Mouse (Mus musculus): ENCODE measurements around the gene Gmppa. TPM values are rescaled to one million over a fixed set of nuclear protein-coding genes. Genes with fewer than 3 reads are reported as not detected.
A peak's percentile ranks its signal among the peaks of the same experiment; 100 is the strongest.

Gmppa gene
- 103 and 104 TPM in 2 replicates for polyA plus RNA-seq (2015; fragmentation: Nextera tagmentation; extraction: Ambion mirVana)

DNA sequence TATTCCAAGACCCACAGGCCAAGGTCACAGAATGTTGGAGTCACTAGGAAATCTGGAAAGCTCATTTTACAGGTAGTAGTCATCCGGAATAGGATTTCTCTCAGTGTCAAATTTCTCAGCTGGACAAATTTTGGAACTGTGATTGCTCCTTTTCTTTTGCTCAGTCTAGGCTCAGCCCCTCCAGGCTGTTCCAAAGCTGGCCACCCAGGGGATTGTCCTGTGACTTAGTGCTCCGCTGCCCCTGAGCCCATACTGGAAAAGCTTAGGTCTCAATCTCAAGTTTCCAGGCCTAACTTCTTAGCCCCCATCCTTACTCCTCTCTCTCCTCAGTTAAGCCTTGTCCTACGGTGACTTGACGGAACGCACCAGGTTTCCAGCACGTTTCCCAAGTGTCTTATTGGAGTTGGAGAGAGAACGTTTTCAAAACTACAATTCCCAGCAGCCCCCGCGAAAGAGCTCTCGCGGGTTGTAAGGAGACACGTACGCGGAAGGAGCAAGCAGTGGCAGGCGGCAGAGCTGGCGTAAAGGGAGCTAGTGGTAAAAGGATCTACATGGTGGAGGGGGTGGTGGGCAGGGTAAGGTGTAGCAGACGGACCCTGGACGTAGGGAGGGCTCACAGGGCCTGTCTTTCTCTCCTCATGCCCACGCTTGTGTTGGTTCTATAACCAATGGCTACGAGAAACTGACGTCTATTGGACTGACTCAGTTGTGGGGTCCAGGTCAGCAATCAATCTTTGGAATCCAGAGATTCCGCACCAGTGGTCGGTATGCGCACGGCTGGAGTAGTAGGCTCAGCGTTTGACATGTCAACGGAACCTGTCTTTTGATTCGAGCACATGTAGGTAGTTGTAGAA is at the start of gene Gmppa:
Gene Gmppa (plus strand): TSS at position 456 of the 854 bp plus-strand sequence.
- Histone ChIP-seq H3K9ac (peak within 1 kb of the TSS; percentile 49), H3K4me2 (replicated peaks) (peak within 1 kb of the TSS; percentile 70), H3K36me3 (peaks cover 7% of the 10 kb centered on the region; the same call in 1 of the 2 replicates), H3K4me3 (replicated peaks) (peak within 1 kb of the TSS; percentile 67), H3K9me3 (replicated peaks) (no peaks in the 10 kb centered on the region), H3K4me1 (peaks cover 17% of the 10 kb centered on the region), H3K27ac (replicated peaks) (peak within 1 kb of the TSS; percentile 71), H3K27me3 (no peaks in the 10 kb centered on the region)
- peak; percentile 78 for ATAC-seq (ENCODE audit: insufficient number of reproducible peaks, low FRiP score, low TSS enrichment, low read depth)
- WGBS: 4% methylated on average over 28 of the region's 28 CpGs

- H3K27ac ChIP-seq (replicated peaks): no peak overlapping the region
- H3K4me2 ChIP-seq (replicated peaks): no peak overlapping the region
- H3K4me1 ChIP-seq: peaks cover 63% of the 10 kb centered on the region
- 42% methylated on average over 4 of the region's 4 CpGs for WGBS
- H3K9ac ChIP-seq: no peak overlapping the region
- H3K27me3 ChIP-seq: peaks cover 42% of the 10 kb centered on the region
- no peak for ATAC-seq (ENCODE audit: insufficient number of reproducible peaks, low FRiP score, low TSS enrichment, low read depth)
- H3K4me3 ChIP-seq (replicated peaks): no peak overlapping the region
- no peaks in the 10 kb centered on the region for H3K36me3 ChIP-seq
- H3K9me3 ChIP-seq (replicated peaks): no peaks in the 10 kb centered on the region
Observed at GRCm38 (mm10) chr1:75386149-75386548, 49.6 kb upstream of the Gmppa start.

GRCm38 (mm10) chr1:75387469-75387928 is 48.2 kb upstream of the Gmppa start:
- Histone ChIP-seq H3K4me1 (peaks cover 56% of the 10 kb centered on the region), H3K27me3 (peaks cover 42% of the 10 kb centered on the region), H3K9ac (0 out of 2 replicates have a peak overlapping the region, but pooled peaks have one; percentile 31), H3K36me3 (no peaks in the 10 kb centered on the region), H3K9me3 (replicated peaks) (no peaks in the 10 kb centered on the region), H3K4me3 (replicated peaks) (peak overlapping the region; percentile 32), H3K27ac (replicated peaks) (no peak overlapping the region), H3K4me2 (replicated peaks) (peak overlapping the region; percentile 55)
- ATAC-seq (ENCODE audit: insufficient number of reproducible peaks, low FRiP score, low TSS enrichment, low read depth): no peak; the same call in 1 of the 2 replicates
- WGBS: 31% methylated on average over 7 of the region's 7 CpGs

- ATAC-seq (ENCODE audit: insufficient number of reproducible peaks, low FRiP score, low TSS enrichment, low read depth): peak; percentile 13; the same call in 1 of the 2 replicates
- Histone ChIP-seq H3K4me3 (replicated peaks) (peak overlapping the region; percentile 32), H3K27ac (replicated peaks) (no peak overlapping the region), H3K4me1 (peaks cover 56% of the 10 kb centered on the region), H3K9ac (peak overlapping the region; percentile 31; the same call in 1 of the 2 replicates), H3K9me3 (replicated peaks) (no peaks in the 10 kb centered on the region), H3K36me3 (no peaks in the 10 kb centered on the region), H3K27me3 (peaks cover 42% of the 10 kb centered on the region), H3K4me2 (replicated peaks) (peak overlapping the region; percentile 55)
- WGBS: 11% methylated on average over 94 of the region's 94 CpGs
Observed at GRCm38 (mm10) chr1:75387929-75388897, 47.5 kb upstream of the Gmppa start.

DNA sequence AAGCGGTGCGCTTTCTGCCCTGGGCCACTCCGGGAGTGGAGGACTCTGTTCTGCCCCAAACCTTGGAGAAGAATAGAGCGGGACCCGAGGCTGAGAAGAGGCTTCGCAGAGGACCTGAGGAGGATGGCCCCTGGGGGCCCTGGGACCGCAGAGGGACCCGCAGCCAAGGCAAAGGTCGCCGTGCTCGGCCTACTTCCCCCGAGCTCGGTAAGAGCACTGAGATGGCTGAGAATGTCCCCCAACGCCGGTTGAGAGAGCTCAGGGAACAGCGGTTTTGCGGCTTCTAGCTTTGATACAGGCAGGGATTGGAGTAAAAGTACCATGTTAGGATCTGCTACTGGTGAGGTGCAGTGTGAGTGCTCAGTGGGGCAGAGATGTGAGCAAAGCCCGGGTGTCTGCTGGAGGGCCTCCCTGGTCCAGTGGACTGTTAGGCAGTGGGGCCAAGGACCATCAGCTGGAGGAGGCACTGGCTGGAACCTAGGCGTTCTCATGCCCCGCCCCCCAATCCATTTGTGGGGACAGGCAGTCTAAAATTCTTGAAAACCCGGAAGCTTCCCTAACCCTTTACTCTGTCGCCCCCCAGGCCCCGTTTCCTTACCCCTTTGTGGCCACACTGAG is 46.7 kb upstream of the Gmppa start:
- WGBS: 36% methylated on average over 23 of the region's 23 CpGs
- no peak overlapping the region for H3K27ac ChIP-seq (replicated peaks)
- no peaks in the 10 kb centered on the region for H3K36me3 ChIP-seq
- H3K9ac ChIP-seq: 0 out of 2 replicates have a peak overlapping the region, but pooled peaks have one; percentile 31
- peaks cover 57% of the 10 kb centered on the region for H3K4me1 ChIP-seq
- peaks cover 42% of the 10 kb centered on the region for H3K27me3 ChIP-seq
- no peaks in the 10 kb centered on the region for H3K9me3 ChIP-seq (replicated peaks)
- H3K4me2 ChIP-seq (replicated peaks): peak overlapping the region; percentile 55
- ATAC-seq (ENCODE audit: insufficient number of reproducible peaks, low FRiP score, low TSS enrichment, low read depth): 0 out of 2 replicates have a peak, but pooled peaks have one; percentile 1
- peak overlapping the region; percentile 32 for H3K4me3 ChIP-seq (replicated peaks)

- Histone ChIP-seq H3K27me3 (peaks cover 19% of the 10 kb centered on the region), H3K4me3 (replicated peaks) (no peak overlapping the region), H3K27ac (replicated peaks) (peak overlapping the region; percentile 51; the same call in 1 of the 2 replicates), H3K9me3 (replicated peaks) (no peaks in the 10 kb centered on the region), H3K4me2 (replicated peaks) (no peak overlapping the region), H3K36me3 (0 out of 2 replicates have a peak, but pooled peaks cover 16% of the 10 kb centered on the region), H3K9ac (no peak overlapping the region), H3K4me1 (peaks cover 24% of the 10 kb centered on the region)
- peak; percentile 50 for ATAC-seq (ENCODE audit: insufficient number of reproducible peaks, low FRiP score, low TSS enrichment, low read depth)
- 36% methylated on average over 9 of the region's 9 CpGs for WGBS
Observed at GRCm38 (mm10) chr1:75393139-75393538, 42.6 kb upstream of the Gmppa start.

DNA sequence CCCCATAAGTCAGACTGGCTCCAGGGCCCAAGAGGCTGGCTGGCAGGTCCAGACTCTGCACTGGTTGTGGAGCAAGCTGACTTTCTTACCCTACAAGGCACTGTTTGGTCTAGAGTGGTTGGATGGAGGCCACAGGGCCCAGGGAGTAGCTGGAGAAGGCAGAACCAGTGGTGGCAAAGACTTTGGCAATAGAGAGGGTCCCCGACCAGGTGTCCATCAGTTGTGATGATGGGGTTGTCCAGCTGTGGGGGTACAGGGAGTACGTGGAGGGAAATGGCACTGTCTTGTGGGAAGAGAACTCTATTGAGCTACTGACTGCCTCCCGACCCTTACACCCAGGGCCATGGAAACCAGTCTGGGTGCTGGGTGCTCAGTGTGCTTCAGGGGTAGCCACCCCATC is 41.9 kb upstream of the Gmppa start:
- 92% methylated on average over 3 of the region's 3 CpGs for WGBS
- ATAC-seq (ENCODE audit: insufficient number of reproducible peaks, low FRiP score, low TSS enrichment, low read depth): no peak
- Histone ChIP-seq H3K4me3 (replicated peaks) (no peak overlapping the region), H3K36me3 (0 out of 2 replicates have a peak, but pooled peaks cover 16% of the 10 kb centered on the region), H3K9ac (no peak overlapping the region), H3K9me3 (replicated peaks) (no peaks in the 10 kb centered on the region), H3K4me1 (peaks cover 23% of the 10 kb centered on the region), H3K4me2 (replicated peaks) (no peak overlapping the region), H3K27ac (replicated peaks) (0 out of 2 replicates have a peak overlapping the region, but pooled peaks have one; percentile 23), H3K27me3 (peaks cover 12% of the 10 kb centered on the region)

DNA sequence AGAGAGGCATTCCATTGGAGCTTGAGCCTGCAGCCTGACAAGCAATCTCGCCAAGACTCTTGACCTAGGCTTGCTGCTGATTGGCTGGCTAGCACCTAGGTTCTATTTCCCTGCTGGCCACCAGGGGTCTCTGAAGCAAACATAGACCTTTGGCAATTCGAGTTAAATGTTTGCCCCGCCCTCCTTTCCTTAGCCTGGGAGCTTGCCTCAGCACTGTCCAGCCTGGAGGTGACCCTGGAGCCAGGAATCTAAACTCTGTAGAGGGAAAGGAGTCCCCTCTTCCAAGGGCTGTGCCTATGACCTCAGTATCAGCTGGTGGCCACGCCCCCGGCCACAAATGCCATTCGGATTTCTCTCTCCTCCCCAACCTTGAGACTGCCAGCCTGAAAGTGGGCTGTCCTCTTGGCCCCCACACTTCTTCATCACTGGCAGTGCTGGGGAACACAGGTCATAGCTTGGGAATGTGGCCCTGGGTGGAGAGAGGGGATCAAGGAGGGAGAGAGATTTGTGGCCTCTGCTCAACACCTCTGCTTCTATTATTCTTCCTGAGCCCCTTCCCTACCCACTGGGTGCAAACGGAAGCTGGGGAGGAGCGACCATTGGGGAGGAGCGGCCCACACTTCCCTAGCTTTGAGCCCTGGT is 36.8 kb upstream of the Gmppa start:
- Histone ChIP-seq H3K9ac (no peak overlapping the region), H3K27ac (replicated peaks) (peak overlapping the region; percentile 31; the same call in 1 of the 2 replicates), H3K4me2 (replicated peaks) (no peak overlapping the region), H3K4me3 (replicated peaks) (no peak overlapping the region), H3K36me3 (peaks cover 39% of the 10 kb centered on the region), H3K27me3 (no peaks in the 10 kb centered on the region), H3K4me1 (peaks cover 24% of the 10 kb centered on the region), H3K9me3 (replicated peaks) (no peaks in the 10 kb centered on the region)
- 16% methylated on average over 9 of the region's 9 CpGs for WGBS
- ATAC-seq (ENCODE audit: insufficient number of reproducible peaks, low FRiP score, low TSS enrichment, low read depth): 0 out of 2 replicates have a peak, but pooled peaks have one; percentile 16

GRCm38 (mm10) chr1:75399755-75400492 is 35.8 kb upstream of the Gmppa start:
- WGBS: 11% methylated on average over 15 of the region's 15 CpGs
- Histone ChIP-seq H3K4me1 (peaks cover 24% of the 10 kb centered on the region), H3K9me3 (replicated peaks) (no peaks in the 10 kb centered on the region), H3K36me3 (peaks cover 38% of the 10 kb centered on the region), H3K4me2 (replicated peaks) (peak overlapping the region; percentile 29), H3K27ac (replicated peaks) (peak overlapping the region; percentile 58; the same call in 1 of the 2 replicates), H3K27me3 (no peaks in the 10 kb centered on the region), H3K4me3 (replicated peaks) (peak overlapping the region; percentile 12; the same call in 1 of the 2 replicates), H3K9ac (no peak overlapping the region)
- ATAC-seq (ENCODE audit: insufficient number of reproducible peaks, low FRiP score, low TSS enrichment, low read depth): peak; percentile 86
